Mouse (Mus musculus) intestine, postnatal 0 days (tissue): Measurements from ENCODE around the gene Tigit. TPM values are rescaled to one million over a fixed set of nuclear protein-coding genes. Genes with fewer than 3 reads are reported as not detected.

Experiments
- ATAC-seq: fragments of 200-750 bp; cut with Nextera tagmentation; 2 replicates; pipeline ENCODE4 v1.8.0; 2017; ENCODE audit warnings: mild to moderate bottlenecking, moderate TSS enrichment, moderate library complexity
- H3K27ac ChIP-seq: fragments of 300-500 bp; sonication (generic); 2 replicates; pipeline ENCODE4 v1.5.1; 2014; ENCODE audit warnings: mild to moderate bottlenecking, low read depth, low read length, moderate library complexity
- H3K27me3 ChIP-seq: fragments of 300-500 bp; sonication (generic); replicated peaks from 2 replicates; pipeline ENCODE4 v1.6.1; 2014; ENCODE audit warnings: low read length, mixed read lengths; ENCODE audit not compliant: control insufficient read depth, insufficient read depth
- H3K36me3 ChIP-seq: fragments of 300-500 bp; sonication (generic); 2 replicates; pipeline ENCODE4 v1.6.1; 2014; ENCODE audit warnings: mild to moderate bottlenecking, moderate library complexity; ENCODE audit not compliant: control insufficient read depth, insufficient read depth
- H3K4me1 ChIP-seq: fragments of 300-500 bp; sonication (generic); replicated peaks from 2 replicates; pipeline ENCODE4 v1.6.1; 2014; ENCODE audit warnings: antibody characterized with exemption, low read length, mixed read lengths; ENCODE audit not compliant: control insufficient read depth, insufficient read depth
- H3K4me2 ChIP-seq: fragments of 300-500 bp; sonication (generic); replicated peaks from 2 replicates; pipeline ENCODE4 v1.6.1; 2014; ENCODE audit warnings: low read depth, mild to moderate bottlenecking, moderate library complexity
- H3K4me3 ChIP-seq: fragments of 300-500 bp; sonication (generic); 2 replicates; pipeline ENCODE4 v1.5.1; 2014; ENCODE audit warnings: low read depth, low read length
- H3K9ac ChIP-seq: fragments of 300-500 bp; sonication (generic); 2 replicates; pipeline ENCODE4 v1.6.1; 2014; ENCODE audit warnings: mild to moderate bottlenecking, low read depth, low read length
- H3K9me3 ChIP-seq: fragments of 300-500 bp; sonication (generic); 2 replicates; pipeline ENCODE4 v1.6.1; 2016; ENCODE audit warnings: mixed run types; ENCODE audit not compliant: control insufficient read depth
- CTCF ChIP-seq: sonication (generic); IDR thresholded peaks from 2 replicates; pipeline ENCODE4 v1.5.1; 2016; ENCODE audit warnings: low read depth, mild to moderate bottlenecking, control low read depth, antibody characterized with exemption, moderate library complexity
- WGBS: fragments of 180-500 bp; shearing (Covaris S2); extraction: QIAGEN DNeasy Blood & Tissue Kit; methylation state at CpG from one replicate; pipeline ENCODE4 v1.1.7; 2014; 5-methylcytosine and 5-hydroxymethylcytosine counted together
- polyA plus RNA-seq: library from polyadenylated mRNA; unstranded; fragments of >200 nt; fragmentation: Nextera tagmentation; extraction: Ambion mirVana; gene quantifications from 2 replicates; pipeline ENCODE4 v1.2.1, GENCODE M21; 2015

Tigit gene
- polyA plus RNA-seq, 1 experiment from 2014 or later: not detected

DNA sequence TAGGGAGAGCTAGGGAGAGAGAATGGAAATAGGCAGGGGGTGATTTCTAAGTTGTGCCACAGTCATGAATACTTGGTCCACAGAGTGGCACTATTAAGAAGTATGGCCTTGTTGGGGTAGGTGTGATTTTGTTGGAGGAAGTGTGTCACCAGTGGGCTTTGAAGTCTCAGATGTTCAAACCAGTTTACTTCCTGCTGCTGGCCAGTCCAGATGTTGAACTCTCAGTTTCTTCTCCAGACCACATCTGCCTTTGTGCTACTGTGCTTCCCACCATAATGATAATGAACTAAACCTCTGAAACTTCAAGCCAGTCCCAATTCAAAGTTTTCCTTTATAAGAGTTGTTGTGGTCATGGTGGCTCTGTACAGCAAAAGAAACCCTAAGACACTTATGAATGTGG is 8.8 kb upstream of the Tigit start:
- H3K4me2 ChIP-seq: no peak overlapping the region
- H3K9me3 ChIP-seq: no peaks in the 10 kb centered on the region
- H3K27ac ChIP-seq: no peak overlapping the region
- no peak overlapping the region for H3K4me3 ChIP-seq
- no peak for TF ChIP-seq CTCF
- no peak for ATAC-seq
- H3K4me1 ChIP-seq: no peaks in the 10 kb centered on the region
- no peaks in the 10 kb centered on the region for H3K36me3 ChIP-seq
- H3K9ac ChIP-seq: no peak overlapping the region
- H3K27me3 ChIP-seq: no peaks in the 10 kb centered on the region

DNA sequence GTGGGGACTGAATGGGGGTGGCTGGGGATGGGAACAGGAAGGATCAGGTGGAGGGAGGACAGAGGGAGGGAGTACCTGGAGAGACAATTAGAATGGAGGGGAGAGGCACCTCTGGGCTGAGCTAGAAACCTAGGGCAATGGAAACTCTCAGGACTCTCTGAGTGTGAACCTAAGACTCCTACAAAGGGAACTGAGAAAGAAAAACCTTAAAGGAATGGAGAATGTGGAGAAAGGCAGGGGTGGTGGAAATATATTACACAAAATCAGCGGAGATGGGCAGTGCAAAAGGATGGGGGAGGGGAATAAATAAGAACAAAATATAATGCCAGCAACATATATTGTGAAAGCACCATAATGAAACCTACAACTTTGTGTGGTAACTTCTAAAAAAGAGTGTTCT is 8.0 kb upstream of the Tigit start:
- no peak for ATAC-seq
- H3K9me3 ChIP-seq: no peaks in the 10 kb centered on the region
- no peaks in the 10 kb centered on the region for H3K4me1 ChIP-seq
- no peaks in the 10 kb centered on the region for H3K27me3 ChIP-seq
- no peaks in the 10 kb centered on the region for H3K36me3 ChIP-seq
- H3K27ac ChIP-seq: no peak overlapping the region
- WGBS: 97% methylated on average over 1 of the region's 1 CpGs
- TF ChIP-seq CTCF: no peak
- no peak overlapping the region for H3K4me3 ChIP-seq
- H3K4me2 ChIP-seq: no peak overlapping the region
- no peak overlapping the region for H3K9ac ChIP-seq

DNA sequence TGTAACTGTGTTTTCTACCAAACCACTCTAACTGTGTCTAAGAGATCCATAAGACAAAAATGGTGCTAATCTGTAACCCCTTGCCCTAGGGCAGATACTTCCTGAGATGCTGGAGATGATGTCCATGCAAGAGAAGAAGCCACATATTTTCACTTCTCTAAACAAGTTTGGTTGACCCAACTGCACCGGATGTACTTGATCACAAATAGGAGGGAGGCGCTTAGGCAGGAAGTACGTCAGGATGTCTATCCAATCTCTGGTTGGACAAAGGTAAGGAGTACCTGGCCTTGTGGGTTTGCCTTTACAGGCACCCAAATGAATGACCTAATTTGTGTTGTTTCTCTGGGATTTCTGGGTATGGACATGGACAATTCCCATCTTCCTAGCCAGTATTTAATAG is 4.3 kb upstream of the Tigit start:
- H3K9me3 ChIP-seq: no peaks in the 10 kb centered on the region
- H3K9ac ChIP-seq: no peak overlapping the region
- H3K27me3 ChIP-seq: no peaks in the 10 kb centered on the region
- no peak for ATAC-seq
- no peak overlapping the region for H3K4me3 ChIP-seq
- WGBS: 89% methylated on average over 3 of the region's 3 CpGs
- no peak overlapping the region for H3K27ac ChIP-seq
- no peak for TF ChIP-seq CTCF
- H3K4me2 ChIP-seq: no peak overlapping the region
- H3K36me3 ChIP-seq: no peaks in the 10 kb centered on the region
- no peaks in the 10 kb centered on the region for H3K4me1 ChIP-seq

DNA sequence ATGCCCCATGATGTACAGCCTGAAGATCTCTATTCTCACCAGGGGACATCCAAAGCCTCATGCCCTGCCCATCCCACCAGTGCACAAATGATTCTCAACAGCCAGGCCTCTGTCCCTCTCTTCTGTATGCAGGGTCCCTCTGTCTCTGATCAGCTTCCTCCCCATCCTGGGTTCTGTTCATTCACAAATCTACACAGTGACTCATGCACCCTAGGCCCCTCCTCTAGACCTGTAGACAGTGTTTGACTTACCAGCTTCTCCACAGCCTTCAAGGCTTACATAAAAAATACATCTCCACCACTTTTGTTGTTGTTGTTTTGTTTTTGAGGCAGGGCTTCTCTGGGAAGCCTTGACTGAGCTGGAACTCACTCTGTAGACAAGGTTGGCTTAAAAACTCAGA is 915 bp upstream of the Tigit start:
- Histone ChIP-seq H3K9me3 (no peaks in the 10 kb centered on the region), H3K4me3 (no peak overlapping the region), H3K9ac (no peak overlapping the region), H3K27me3 (no peaks in the 10 kb centered on the region), H3K4me1 (no peaks in the 10 kb centered on the region), H3K36me3 (no peaks in the 10 kb centered on the region), H3K27ac (no peak overlapping the region), H3K4me2 (no peak overlapping the region)
- ATAC-seq: no peak
- TF ChIP-seq CTCF: no peak

DNA sequence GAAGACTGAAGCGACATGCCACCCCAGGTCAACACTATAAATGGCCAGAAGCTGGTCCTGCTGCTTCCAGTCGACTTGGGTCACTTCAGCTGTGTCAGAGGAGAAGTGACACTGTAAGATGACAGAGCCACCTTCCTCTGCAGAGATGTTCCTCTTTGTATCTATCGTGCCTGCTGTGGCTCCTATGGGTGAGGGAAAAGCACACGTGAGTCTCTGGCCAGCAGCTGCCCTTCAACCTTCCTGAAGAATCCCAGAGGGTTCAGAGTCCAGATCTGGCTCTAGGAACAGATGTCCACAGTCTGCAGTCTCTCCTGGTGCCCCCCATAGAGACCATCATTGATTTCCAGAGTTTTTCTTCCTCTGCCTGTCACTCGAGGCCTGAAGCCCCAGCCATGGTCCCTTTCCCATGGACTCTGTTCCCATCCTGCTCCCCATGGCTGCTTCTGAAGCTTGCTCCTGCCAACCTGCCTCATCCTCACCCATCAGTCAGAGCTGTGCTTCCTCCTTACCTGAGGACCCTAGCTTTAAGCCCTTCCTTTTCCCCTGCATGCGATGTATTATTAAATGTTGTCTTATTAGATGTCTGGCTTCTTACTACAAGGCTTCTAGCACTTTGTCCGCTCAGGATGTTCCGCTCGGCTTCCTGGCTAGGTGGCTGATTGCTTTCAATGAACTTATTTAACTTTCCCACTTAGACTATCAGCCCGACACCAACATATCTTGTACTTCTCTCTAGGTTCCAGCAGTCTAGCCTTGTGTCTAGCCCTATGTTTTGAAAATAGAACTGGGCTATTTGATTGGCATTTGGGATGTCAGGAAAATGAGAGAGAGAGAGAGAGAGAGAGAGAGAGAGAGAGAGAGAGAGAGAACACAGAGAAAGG is 1.6 kb downstream of the Tigit start:
- H3K9me3 ChIP-seq: no peaks in the 10 kb centered on the region
- H3K4me2 ChIP-seq: no peak overlapping the region
- H3K36me3 ChIP-seq: no peaks in the 10 kb centered on the region
- H3K27me3 ChIP-seq: no peaks in the 10 kb centered on the region
- no peak overlapping the region for H3K27ac ChIP-seq
- 86% methylated on average over 10 of the region's 10 CpGs for WGBS
- H3K4me1 ChIP-seq: no peaks in the 10 kb centered on the region
- H3K9ac ChIP-seq: no peak overlapping the region
- no peak for ATAC-seq
- no peak for TF ChIP-seq CTCF
- H3K4me3 ChIP-seq: no peak overlapping the region

DNA sequence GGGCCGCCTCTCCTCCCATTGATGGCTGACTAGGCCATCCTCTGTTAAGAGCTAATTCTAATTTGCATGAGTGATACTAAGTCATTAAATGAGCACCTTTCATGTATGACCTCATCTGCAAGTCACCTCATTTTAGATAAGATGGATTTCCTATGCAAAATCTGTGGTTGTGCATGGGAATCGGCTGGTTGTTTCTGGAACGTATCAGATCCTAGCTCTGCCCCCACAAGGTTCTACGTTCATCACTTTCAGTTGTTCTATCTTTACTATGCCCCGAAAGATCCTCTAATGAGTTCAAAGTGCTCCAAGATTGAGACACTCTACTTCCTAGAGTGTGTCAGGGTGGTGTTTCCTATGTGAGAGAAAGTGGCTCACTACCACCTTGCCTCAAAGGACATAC is 2.4 kb downstream of the Tigit start:
- H3K4me3 ChIP-seq: no peak overlapping the region
- no peak for TF ChIP-seq CTCF
- H3K27ac ChIP-seq: no peak overlapping the region
- no peak for ATAC-seq
- H3K4me2 ChIP-seq: no peak overlapping the region
- 92% methylated on average over 5 of the region's 5 CpGs for WGBS
- H3K9ac ChIP-seq: no peak overlapping the region
- no peaks in the 10 kb centered on the region for H3K9me3 ChIP-seq
- no peaks in the 10 kb centered on the region for H3K4me1 ChIP-seq
- no peaks in the 10 kb centered on the region for H3K27me3 ChIP-seq
- no peaks in the 10 kb centered on the region for H3K36me3 ChIP-seq
